Mouse (Mus musculus) brain, embryonic 14.5 days (tissue): ENCODE results near the gene Ccdc28a. TPM values are rescaled to one million over a fixed set of nuclear protein-coding genes. Genes with fewer than 3 reads are reported as not detected.

Source experiments
- DNase-seq: peaks from one replicate; pipeline ENCODE4 v3.0.0-alpha.2; 2011; ENCODE audit warnings: low read depth
- CTCF ChIP-seq: fragments of 200-500 bp; IDR thresholded peaks from 2 replicates; pipeline ENCODE4 v1.5.1; 2012; ENCODE audit warnings: inconsistent platforms, mild to moderate bottlenecking, moderate library complexity, borderline replicate concordance; ENCODE audit not compliant: insufficient read depth, insufficient read length; ENCODE audit errors: extremely low read depth
- POLR2A ChIP-seq: fragments of 200-500 bp; IDR thresholded peaks from 2 replicates; pipeline ENCODE4 v1.6.1; 2012; ENCODE audit warnings: mild to moderate bottlenecking, inconsistent platforms, borderline replicate concordance; ENCODE audit not compliant: poor library complexity, insufficient read depth, insufficient read length, severe bottlenecking; ENCODE audit errors: extremely low read depth
- polyA plus RNA-seq: library from polyadenylated mRNA; depleted of rRNA; stranded (reverse); fragments of >200 nt; gene quantifications from 2 replicates; pipeline ENCODE4 v1.2.3, GENCODE M21; 2012; rRNA removed

Ccdc28a gene
- 10.4 and 22.0 TPM in 2 replicates for polyA plus RNA-seq

DNA sequence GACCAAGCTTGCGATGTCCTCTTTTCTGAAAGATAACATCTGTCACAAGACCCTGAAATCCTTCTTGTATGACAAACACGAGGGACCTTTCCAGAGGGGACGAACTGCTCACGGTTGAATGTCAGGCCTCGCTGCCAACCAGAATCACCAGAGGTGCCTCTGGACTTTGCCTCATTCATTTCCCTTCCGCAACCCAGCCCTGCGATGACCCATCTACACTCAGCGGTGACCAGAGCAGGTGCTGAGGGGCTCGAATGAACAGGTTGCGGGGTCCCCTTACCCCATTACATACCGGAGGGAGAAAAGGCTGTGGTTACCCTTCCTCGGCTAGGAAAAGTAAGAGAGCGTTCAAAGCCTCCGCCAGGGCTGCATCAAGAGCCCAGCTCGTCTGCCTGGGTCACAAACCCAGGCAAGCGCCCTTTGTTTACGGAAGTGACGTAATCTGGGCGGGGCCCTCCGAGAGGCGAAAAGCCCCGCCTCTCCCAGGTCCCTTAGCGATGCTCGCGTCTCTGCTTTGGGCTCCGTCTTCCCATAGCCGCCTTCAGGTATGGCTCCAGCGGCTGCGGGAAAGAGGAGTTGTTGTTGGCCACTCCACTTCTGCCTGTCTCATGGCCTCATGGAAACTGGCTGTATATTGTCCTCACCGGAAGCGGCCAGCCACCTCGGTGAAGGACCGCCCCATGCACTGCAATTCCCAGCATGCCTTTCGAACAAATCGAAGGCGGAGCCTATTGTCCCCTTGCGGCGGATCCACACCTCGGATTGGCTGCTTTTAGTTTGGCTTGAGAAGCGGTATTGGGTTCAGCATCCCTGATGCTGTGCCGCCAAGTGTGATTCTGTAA lies at the start of gene Ccdc28a:
Ccdc28a (minus strand) TSS at position 439 of the 842 bp plus-strand sequence.
- peak; percentile 99 for DNase-seq
- TF ChIP-seq CTCF (no peak), POLR2A (peak; percentile 57; the same call in 1 of the 2 replicates)

DNA sequence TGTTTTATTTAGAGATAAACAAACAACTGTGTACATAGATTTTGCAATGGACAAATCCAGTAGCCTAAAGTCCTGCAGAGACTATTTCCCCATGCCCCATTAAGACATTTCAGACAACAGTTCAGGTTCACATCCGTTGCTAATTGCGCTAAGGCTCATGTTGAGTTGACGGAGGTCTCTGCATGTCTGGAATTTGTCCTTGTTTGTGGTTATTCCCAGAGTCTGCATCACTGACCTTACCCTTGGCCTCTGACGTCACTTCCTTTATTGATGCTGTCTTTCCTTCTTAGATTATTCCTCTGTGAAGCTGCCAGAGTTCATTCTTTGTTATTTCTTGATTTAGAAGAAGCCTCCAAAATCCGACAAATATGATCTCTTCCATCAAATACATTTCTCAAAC lies 49.2 kb upstream of the Ccdc28a start:
- no peak for DNase-seq
- no peak for TF ChIP-seq POLR2A
- no peak for TF ChIP-seq CTCF

DNA sequence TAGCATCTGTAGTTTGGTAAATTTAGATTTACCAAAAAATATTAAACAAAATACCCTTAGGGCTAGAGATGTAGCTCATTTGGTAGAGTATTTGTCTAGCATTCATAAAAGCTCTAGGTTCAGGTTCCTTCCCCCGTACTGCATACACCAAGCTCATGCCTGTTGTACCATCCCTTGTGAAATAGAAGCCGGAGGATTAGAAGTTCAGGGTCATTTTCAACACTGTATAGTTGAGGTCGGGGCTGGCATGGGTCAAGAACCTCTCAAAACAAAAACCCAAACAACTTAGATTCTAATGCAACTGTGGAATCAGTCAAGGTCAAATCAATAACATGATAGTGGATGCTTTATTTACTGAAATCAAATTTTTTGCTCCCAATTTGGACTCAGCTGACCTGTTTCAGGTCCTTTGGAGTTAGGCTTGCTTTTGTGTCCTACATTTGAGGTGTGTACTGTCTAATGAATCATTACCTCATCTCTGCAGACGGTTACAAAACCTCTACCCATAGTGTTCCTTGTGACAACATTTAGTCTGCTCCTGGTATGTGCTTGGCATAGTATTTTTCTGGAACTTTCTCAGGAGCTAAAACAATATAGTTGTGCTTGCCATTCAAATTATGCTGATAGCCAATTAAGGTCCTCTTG lies 41.4 kb upstream of the Ccdc28a start:
- TF ChIP-seq CTCF: no peak
- TF ChIP-seq POLR2A: no peak

DNA sequence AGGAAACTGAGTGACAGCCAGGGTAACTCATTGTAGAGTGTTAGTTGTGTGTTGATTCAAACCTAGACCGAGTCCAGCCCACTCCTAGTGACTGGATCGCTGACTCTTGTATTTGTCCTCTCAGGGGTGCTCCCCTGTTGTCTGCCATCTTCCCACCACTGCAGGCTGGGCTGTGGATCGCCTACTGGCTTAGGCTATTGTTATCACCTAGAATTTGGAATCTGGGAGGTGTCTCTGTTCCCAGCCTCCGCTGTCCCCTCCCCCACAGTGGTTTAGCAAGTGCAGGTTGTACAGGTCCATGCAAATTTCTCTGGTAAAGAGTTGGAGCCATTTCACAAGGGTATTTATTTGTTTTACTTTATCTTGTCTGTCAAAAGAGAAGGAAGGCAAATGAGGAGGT lies 16.5 kb upstream of the Ccdc28a start:
- no peak for DNase-seq

More for the DNA sequence above, 41.4 kb upstream of the Ccdc28a start:
- no peak for DNase-seq

DNA sequence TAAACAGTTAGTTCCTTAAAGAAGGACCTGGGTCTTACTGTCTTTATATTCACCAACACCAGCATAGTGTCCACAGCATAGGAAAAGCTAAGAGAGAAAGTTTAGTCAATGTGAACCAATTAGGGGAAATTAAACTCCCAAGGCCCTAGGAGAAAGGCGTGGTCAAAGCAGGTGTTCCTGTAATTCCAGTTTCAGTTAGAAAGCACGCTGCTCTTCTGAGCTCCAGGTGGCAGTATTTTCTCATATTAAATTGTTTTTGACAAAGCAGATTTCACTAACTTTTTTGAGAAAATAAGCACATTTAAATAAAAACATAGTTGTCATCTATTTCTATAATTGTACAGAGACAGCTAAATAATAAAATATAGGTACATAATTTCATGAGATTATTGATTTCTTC lies 8.8 kb upstream of the Ccdc28a start:
- TF ChIP-seq CTCF (peak; percentile 10; the same call in 1 of the 2 replicates), POLR2A (no peak)

More for the DNA sequence above, 16.5 kb upstream of the Ccdc28a start:
- TF ChIP-seq CTCF (no peak), POLR2A (no peak)

DNA sequence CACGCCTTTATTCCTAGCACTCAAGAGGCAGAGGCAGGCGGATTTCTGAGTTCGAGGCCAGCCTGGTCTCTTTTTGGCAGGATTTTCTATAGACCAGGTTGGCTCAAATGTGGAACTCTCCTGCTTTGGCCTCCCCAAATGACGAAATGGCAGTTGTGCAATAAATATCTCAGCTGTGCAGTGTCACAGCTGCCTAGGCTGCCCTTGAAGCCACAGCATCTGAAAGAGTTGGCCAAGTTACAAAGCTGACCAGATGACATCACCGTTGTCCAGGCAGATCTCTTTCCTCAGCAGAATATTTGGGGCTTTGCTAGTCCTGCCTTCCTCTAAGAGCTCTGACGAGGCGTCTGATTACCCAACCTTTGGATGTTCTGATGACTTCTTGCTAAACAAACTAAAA lies 2.4 kb upstream of the Ccdc28a start:
- no peak for DNase-seq
- TF ChIP-seq POLR2A: no peak
- TF ChIP-seq CTCF: no peak

More for the DNA sequence above, 8.8 kb upstream of the Ccdc28a start:
- DNase-seq: peak; percentile 12

DNA sequence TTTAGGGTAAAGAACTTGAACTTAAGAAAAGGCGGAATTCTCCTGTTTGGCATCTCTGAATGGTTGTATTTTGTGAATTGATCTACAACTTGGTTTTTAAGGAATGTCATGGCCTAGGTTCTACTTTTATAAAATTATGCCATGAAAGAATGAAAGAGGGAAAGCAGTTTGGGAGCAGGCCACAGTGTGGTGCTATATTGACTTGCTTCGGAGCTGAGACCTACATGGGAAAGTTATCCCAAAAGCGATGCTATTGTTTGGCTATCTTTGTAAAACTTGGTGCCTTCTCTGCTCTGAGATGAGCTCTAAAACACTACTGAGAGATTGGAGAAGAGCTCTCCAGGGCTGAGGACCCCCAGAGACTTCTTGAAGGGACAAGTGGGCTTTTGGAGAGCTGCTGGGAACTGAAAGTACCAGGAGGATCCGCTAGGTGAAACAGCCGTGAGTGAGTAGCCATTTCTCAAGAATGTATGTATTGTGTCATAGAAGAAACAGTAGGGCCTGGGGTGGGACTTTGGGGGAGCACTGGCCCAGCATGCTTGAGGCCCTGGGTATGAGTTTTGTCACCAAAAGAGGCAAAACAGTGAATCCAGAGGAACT lies 1.6 kb upstream of the Ccdc28a start:
- TF ChIP-seq POLR2A (no peak), CTCF (peak; percentile 15; the same call in 1 of the 2 replicates)
- DNase-seq: no peak

DNA sequence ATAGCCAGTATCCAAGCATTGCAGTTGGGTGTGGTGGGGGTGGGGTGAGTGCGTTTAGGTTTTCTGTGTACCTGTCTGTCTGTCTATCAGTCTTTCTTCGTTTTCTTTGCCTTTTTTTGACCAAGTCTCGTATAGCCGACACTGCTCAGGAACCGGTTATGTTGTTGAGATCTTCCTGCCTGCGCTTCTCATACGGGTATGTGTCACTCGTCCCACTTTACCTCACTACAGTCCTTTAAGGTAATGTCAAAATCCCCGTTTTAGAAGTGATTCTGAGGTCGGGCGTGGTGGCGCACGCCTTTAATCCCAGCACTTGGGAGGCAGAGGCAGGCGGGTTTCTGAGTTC lies 577 bp upstream of the Ccdc28a start:
- TF ChIP-seq POLR2A (no peak), CTCF (no peak)
- no peak for DNase-seq

DNA sequence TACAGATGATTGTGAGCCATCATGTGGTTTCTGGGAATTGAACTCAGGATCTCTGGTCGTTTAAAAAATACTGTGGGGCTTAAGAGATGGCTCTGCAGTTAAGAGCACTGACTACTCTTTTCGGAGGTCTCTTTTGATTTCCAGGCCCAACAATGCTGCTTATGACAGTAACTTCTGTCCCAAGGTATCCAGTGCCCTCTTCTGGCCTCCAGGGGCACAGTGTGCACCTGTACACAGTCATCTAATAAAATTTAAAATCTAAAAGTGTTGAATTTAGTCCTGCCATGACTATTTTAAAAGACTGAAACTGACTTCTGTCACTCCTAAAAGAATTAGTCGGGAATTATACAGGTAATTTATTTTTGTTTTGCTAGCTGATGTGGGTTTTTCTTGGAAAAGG lies 907 bp downstream of the Ccdc28a start:
- DNase-seq: peak; percentile 18
- peak; percentile 22; the same call in 1 of the 2 replicates for TF ChIP-seq CTCF
- TF ChIP-seq POLR2A: no peak

DNA sequence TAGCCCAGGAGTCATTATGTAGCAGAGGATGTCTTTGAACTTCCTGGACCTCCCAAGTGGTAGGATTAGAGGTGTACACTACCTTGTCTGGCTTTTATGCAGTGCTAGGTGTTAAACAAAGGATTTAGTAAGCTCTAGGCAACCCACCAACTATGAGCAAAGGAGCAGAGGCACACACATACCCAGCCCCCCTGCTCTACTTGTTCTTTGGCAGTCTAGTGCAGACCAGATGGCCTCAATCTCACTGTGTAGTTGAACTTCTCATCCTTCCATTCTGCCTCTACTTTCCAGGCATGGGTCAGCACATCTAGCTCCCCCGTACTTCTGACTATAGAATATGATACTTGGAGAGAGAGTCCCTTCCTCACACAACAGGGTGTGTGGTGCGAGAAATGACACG lies 10.4 kb downstream of the Ccdc28a start:
- DNase-seq: no peak
- TF ChIP-seq POLR2A (no peak), CTCF (no peak)

DNA sequence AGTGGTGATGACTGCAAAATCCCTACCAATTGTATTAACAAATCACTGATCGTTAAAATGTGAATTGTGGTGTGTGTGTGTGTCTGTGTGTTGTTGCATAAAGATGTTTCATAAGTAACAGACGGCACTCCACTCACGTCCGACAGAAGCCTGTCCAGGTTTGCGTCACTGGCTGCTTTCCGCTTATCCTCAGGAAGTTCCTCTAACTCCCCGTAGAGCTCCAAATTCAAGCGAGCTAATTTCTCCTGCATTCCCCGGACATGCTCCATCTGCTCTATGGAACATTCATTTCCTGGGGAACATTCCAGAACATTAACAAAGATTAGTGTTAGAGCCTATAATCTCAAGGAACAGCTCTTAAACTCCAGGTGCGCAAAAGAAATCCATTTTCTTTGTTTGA lies 15.4 kb downstream of the Ccdc28a start:
- TF ChIP-seq POLR2A: no peak
- no peak for TF ChIP-seq CTCF
- DNase-seq: no peak

DNA sequence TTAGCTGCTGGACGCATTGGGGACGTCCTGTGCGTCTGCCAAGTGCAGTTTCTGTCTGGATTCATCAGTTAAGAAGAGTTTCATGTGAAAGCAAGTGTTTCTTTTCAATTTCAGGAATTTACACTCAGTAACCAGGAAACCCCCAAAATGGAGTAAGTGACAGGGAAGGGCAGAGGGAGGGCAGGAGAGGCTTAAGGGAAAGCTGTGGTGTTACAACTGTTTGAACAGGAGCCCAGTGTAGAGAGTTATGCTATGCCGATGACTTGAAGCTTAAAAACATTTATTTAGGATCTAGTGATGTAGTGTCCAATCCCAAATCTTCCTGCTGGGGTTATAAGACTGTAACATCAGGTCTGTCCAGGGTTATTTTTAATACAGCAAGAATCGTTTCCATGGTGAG lies 20.7 kb downstream of the Ccdc28a start:
- TF ChIP-seq CTCF (no peak), POLR2A (no peak)
- no peak for DNase-seq

DNA sequence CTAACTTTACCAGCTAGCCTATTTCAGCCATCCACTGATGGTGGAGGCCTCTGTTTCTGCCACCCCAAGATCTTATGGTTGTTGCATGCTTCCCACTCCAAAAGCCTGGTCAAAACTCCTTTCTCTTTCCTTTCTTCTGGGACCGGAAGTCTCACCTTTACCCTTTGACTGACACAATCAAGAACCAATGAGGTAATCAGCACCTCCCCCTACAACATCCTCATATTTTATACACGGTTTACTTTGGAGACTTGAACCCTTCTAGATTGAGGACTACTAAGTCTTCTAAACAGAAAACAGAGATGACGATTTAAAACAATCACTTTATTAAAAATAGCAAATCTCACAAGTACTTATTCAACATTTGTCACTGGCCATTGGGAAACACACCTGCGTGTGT lies 21.4 kb downstream of the Ccdc28a start:
- TF ChIP-seq CTCF (no peak), POLR2A (no peak)

DNA sequence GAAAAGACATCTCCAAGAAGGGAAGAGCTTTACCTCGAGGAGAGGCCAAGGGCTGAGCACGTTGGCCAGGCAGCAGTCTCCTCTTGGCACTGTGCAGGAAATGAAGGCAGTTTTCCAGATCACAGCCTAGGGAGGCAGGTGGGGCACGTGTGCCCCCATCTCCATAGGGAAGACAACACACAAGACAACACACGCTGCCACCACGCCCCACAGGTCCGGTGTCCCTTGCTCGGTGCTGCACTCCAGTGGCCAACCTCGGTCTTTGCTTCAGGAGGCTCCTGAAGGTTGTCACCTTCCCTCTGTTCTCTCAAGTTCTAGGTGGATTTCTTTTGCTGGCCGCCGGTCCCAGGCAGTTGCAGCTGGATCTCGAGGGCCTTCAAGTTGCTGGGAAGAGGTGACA lies 24.1 kb downstream of the Ccdc28a start, which contains the start of gene Ect2l:
Ect2l (minus strand) TSS at position 165 of the 400 bp plus-strand sequence.
- peak; percentile 46 for DNase-seq
- no peak for TF ChIP-seq POLR2A
- peak; percentile 74 for TF ChIP-seq CTCF

More for the DNA sequence above, 21.4 kb downstream of the Ccdc28a start:
- DNase-seq: no peak

DNA sequence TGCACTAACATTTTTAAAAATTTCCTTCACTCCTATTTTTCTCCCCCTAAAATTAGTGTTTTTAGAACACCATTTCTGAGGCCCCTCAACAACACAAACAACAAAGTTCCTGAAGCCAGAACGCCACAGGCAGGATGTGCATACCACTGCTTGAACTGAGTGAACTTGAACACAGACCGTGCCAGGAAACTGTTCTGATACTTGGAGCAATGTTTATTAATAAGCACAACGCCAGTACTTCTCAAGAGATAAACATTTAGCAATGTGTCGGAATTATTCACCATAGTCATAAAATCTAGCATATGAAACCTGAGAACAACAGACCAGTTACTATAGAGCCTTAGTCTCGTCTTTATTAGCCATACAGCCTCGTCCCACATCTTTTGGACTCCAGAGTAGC lies 24.7 kb downstream of the Ccdc28a start:
- no peak for TF ChIP-seq POLR2A
- TF ChIP-seq CTCF: no peak
- no peak for DNase-seq
